Mouse (Mus musculus): ENCODE data around the gene Fgfr1op. TPM values are rescaled to one million over a fixed set of nuclear protein-coding genes. Genes with fewer than 3 reads are reported as not detected.
A peak's percentile ranks its signal among the peaks of the same experiment; 100 is the strongest.
"Not testable (repeated sequence)": the region's sequence is repeated elsewhere in the genome, so short reads cannot be mapped to it uniquely, and the experiment has no call there.

The Fgfr1op gene
- polyA plus RNA-seq, 1 experiment from 2014 or later = 9.9 TPM

GRCm38 (mm10) chr17:8165977-8166376 is 676 bp downstream of the Fgfr1op start:
- not testable (repeated sequence) for ATAC-seq (ENCODE audit: low read depth); H3K27ac ChIP-seq (ENCODE audit: low read length); H3K4me1 ChIP-seq (ENCODE audit: control insufficient read depth, low read depth, low read length); H3K9ac ChIP-seq (ENCODE audit: low read depth, low read length); H3K27me3 ChIP-seq (ENCODE audit: control insufficient read depth, insufficient read depth, low read depth, low read length); H3K9me3 ChIP-seq (replicated peaks; ENCODE audit: control insufficient read depth, low read length)
- Histone ChIP-seq H3K4me3 (ENCODE audit: low read depth, low read length) (peak overlapping the region; percentile 66), H3K4me2 (ENCODE audit: low read depth, low read length) (peak overlapping the region; percentile 43), H3K36me3 (ENCODE audit: control insufficient read depth, insufficient read depth) (peaks cover 12% of the 10 kb centered on the region)
- 0% methylated on average over 11 of the region's 11 CpGs for WGBS (ENCODE audit: insufficient replicate concordance)

- Histone ChIP-seq H3K4me2 (ENCODE audit: low read depth, low read length) (peak overlapping the region; percentile 43), H3K4me3 (ENCODE audit: low read depth, low read length) (peak overlapping the region; percentile 66; the same call in 1 of the 2 replicates), H3K36me3 (ENCODE audit: control insufficient read depth, insufficient read depth) (peaks cover 15% of the 10 kb centered on the region)
- ATAC-seq (ENCODE audit: low read depth); H3K9me3 ChIP-seq (replicated peaks; ENCODE audit: control insufficient read depth, low read length); H3K9ac ChIP-seq (ENCODE audit: low read depth, low read length); H3K27me3 ChIP-seq (ENCODE audit: control insufficient read depth, insufficient read depth, low read depth, low read length); H3K27ac ChIP-seq (ENCODE audit: low read length); H3K4me1 ChIP-seq (ENCODE audit: control insufficient read depth, low read depth, low read length): not testable (repeated sequence)
- 67% methylated on average over 1 of the region's 3 CpGs for WGBS (ENCODE audit: insufficient replicate concordance)
Observed at GRCm38 (mm10) chr17:8166454-8166853, 1.2 kb downstream of the Fgfr1op start.

- not testable (repeated sequence) for ATAC-seq (ENCODE audit: low read depth)
Observed at GRCm38 (mm10) chr17:8167436-8167835, 2.1 kb downstream of the Fgfr1op start.

GRCm38 (mm10) chr17:8170331-8170730 is 5.0 kb downstream of the Fgfr1op start:
- WGBS (ENCODE audit: insufficient replicate concordance) = 64% methylated on average over 7 of the region's 7 CpGs
- Histone ChIP-seq H3K9me3 (replicated peaks; ENCODE audit: control insufficient read depth, low read length) (no peaks in the 10 kb centered on the region), H3K9ac (ENCODE audit: low read depth, low read length) (no peak overlapping the region), H3K4me3 (ENCODE audit: low read depth, low read length) (no peak overlapping the region), H3K27ac (ENCODE audit: low read length) (no peak overlapping the region), H3K36me3 (ENCODE audit: control insufficient read depth, insufficient read depth) (peaks cover 33% of the 10 kb centered on the region), H3K4me1 (ENCODE audit: control insufficient read depth, low read depth, low read length) (no peaks in the 10 kb centered on the region), H3K4me2 (ENCODE audit: low read depth, low read length) (no peak overlapping the region), H3K27me3 (ENCODE audit: control insufficient read depth, insufficient read depth, low read depth, low read length) (no peaks in the 10 kb centered on the region)
- ATAC-seq (ENCODE audit: low read depth) = no peak

More at GRCm38 (mm10) chr17:8167436-8167835, 2.1 kb downstream of the Fgfr1op start:
- H3K4me3 ChIP-seq (ENCODE audit: low read depth, low read length); H3K27me3 ChIP-seq (ENCODE audit: control insufficient read depth, insufficient read depth, low read depth, low read length); H3K9ac ChIP-seq (ENCODE audit: low read depth, low read length); H3K4me1 ChIP-seq (ENCODE audit: control insufficient read depth, low read depth, low read length); H3K4me2 ChIP-seq (ENCODE audit: low read depth, low read length); H3K9me3 ChIP-seq (replicated peaks; ENCODE audit: control insufficient read depth, low read length); H3K27ac ChIP-seq (ENCODE audit: low read length): not testable (repeated sequence)
- peaks cover 20% of the 10 kb centered on the region for H3K36me3 ChIP-seq (ENCODE audit: control insufficient read depth, insufficient read depth)
- WGBS (ENCODE audit: insufficient replicate concordance) = 83% methylated on average over 5 of the region's 8 CpGs

GRCm38 (mm10) chr17:8171081-8171480 is 5.8 kb downstream of the Fgfr1op start:
- Histone ChIP-seq H3K9me3 (replicated peaks; ENCODE audit: control insufficient read depth, low read length) (no peaks in the 10 kb centered on the region), H3K4me3 (ENCODE audit: low read depth, low read length) (no peak overlapping the region), H3K36me3 (ENCODE audit: control insufficient read depth, insufficient read depth) (peaks cover 38% of the 10 kb centered on the region), H3K9ac (ENCODE audit: low read depth, low read length) (no peak overlapping the region), H3K4me1 (ENCODE audit: control insufficient read depth, low read depth, low read length) (no peaks in the 10 kb centered on the region), H3K27ac (ENCODE audit: low read length) (no peak overlapping the region), H3K4me2 (ENCODE audit: low read depth, low read length) (no peak overlapping the region), H3K27me3 (ENCODE audit: control insufficient read depth, insufficient read depth, low read depth, low read length) (no peaks in the 10 kb centered on the region)
- no peak for ATAC-seq (ENCODE audit: low read depth)
- WGBS (ENCODE audit: insufficient replicate concordance) = 64% methylated on average over 4 of the region's 4 CpGs

GRCm38 (mm10) chr17:8177090-8177489 is 11.8 kb downstream of the Fgfr1op start:
- Histone ChIP-seq H3K9me3 (replicated peaks; ENCODE audit: control insufficient read depth, low read length) (no peaks in the 10 kb centered on the region), H3K4me2 (ENCODE audit: low read depth, low read length) (no peak overlapping the region), H3K27ac (ENCODE audit: low read length) (no peak overlapping the region), H3K9ac (ENCODE audit: low read depth, low read length) (no peak overlapping the region), H3K4me1 (ENCODE audit: control insufficient read depth, low read depth, low read length) (no peaks in the 10 kb centered on the region), H3K4me3 (ENCODE audit: low read depth, low read length) (no peak overlapping the region), H3K36me3 (ENCODE audit: control insufficient read depth, insufficient read depth) (peaks cover 31% of the 10 kb centered on the region), H3K27me3 (ENCODE audit: control insufficient read depth, insufficient read depth, low read depth, low read length) (no peaks in the 10 kb centered on the region)
- no peak for ATAC-seq (ENCODE audit: low read depth)
- 74% methylated on average over 5 of the region's 5 CpGs for WGBS (ENCODE audit: insufficient replicate concordance)

- Histone ChIP-seq H3K27ac (ENCODE audit: low read length) (no peak overlapping the region), H3K4me3 (ENCODE audit: low read depth, low read length) (no peak overlapping the region), H3K27me3 (ENCODE audit: control insufficient read depth, insufficient read depth, low read depth, low read length) (no peaks in the 10 kb centered on the region), H3K4me2 (ENCODE audit: low read depth, low read length) (no peak overlapping the region), H3K9me3 (replicated peaks; ENCODE audit: control insufficient read depth, low read length) (no peaks in the 10 kb centered on the region), H3K9ac (ENCODE audit: low read depth, low read length) (no peak overlapping the region), H3K4me1 (ENCODE audit: control insufficient read depth, low read depth, low read length) (no peaks in the 10 kb centered on the region), H3K36me3 (ENCODE audit: control insufficient read depth, insufficient read depth) (peaks cover 32% of the 10 kb centered on the region)
- 79% methylated on average over 5 of the region's 5 CpGs for WGBS (ENCODE audit: insufficient replicate concordance)
- ATAC-seq (ENCODE audit: low read depth) = no peak
Observed at GRCm38 (mm10) chr17:8183815-8184214, 18.5 kb downstream of the Fgfr1op start.

GRCm38 (mm10) chr17:8184217-8184616 is 18.9 kb downstream of the Fgfr1op start:
- Histone ChIP-seq H3K27ac (ENCODE audit: low read length) (no peak overlapping the region), H3K9ac (ENCODE audit: low read depth, low read length) (no peak overlapping the region), H3K36me3 (ENCODE audit: control insufficient read depth, insufficient read depth) (peaks cover 32% of the 10 kb centered on the region), H3K4me1 (ENCODE audit: control insufficient read depth, low read depth, low read length) (no peaks in the 10 kb centered on the region), H3K4me3 (ENCODE audit: low read depth, low read length) (no peak overlapping the region), H3K27me3 (ENCODE audit: control insufficient read depth, insufficient read depth, low read depth, low read length) (no peaks in the 10 kb centered on the region), H3K9me3 (replicated peaks; ENCODE audit: control insufficient read depth, low read length) (no peaks in the 10 kb centered on the region), H3K4me2 (ENCODE audit: low read depth, low read length) (no peak overlapping the region)
- ATAC-seq (ENCODE audit: low read depth) = no peak
- 74% methylated on average over 7 of the region's 7 CpGs for WGBS (ENCODE audit: insufficient replicate concordance)

GRCm38 (mm10) chr17:8193678-8194077 is 28.4 kb downstream of the Fgfr1op start:
- Histone ChIP-seq H3K27me3 (ENCODE audit: control insufficient read depth, insufficient read depth, low read depth, low read length) (no peaks in the 10 kb centered on the region), H3K9me3 (replicated peaks; ENCODE audit: control insufficient read depth, low read length) (no peaks in the 10 kb centered on the region), H3K9ac (ENCODE audit: low read depth, low read length) (no peak overlapping the region), H3K27ac (ENCODE audit: low read length) (no peak overlapping the region), H3K4me1 (ENCODE audit: control insufficient read depth, low read depth, low read length) (no peaks in the 10 kb centered on the region), H3K36me3 (ENCODE audit: control insufficient read depth, insufficient read depth) (peaks cover 11% of the 10 kb centered on the region), H3K4me2 (ENCODE audit: low read depth, low read length) (no peak overlapping the region), H3K4me3 (ENCODE audit: low read depth, low read length) (no peak overlapping the region)
- WGBS (ENCODE audit: insufficient replicate concordance) = 82% methylated on average over 8 of the region's 8 CpGs
- no peak for ATAC-seq (ENCODE audit: low read depth)
